Mouse (Mus musculus) ES-E14 (cell line): ENCODE data around the gene Eif4ebp2.

Source experiments
- CHD2 ChIP-seq: IDR thresholded peaks from 2 replicates; pipeline ENCODE4 v1.6.1; 2014; ENCODE audit warnings: mild to moderate bottlenecking, low read depth, low read length, inconsistent platforms
- HCFC1 ChIP-seq: IDR thresholded peaks from 2 replicates; pipeline ENCODE4 v1.6.1; 2012; ENCODE audit warnings: low read length, inconsistent platforms, borderline replicate concordance; ENCODE audit not compliant: insufficient read depth
- ZC3H11A ChIP-seq: IDR thresholded peaks from 2 replicates; pipeline ENCODE4 v1.6.1; 2012; ENCODE audit warnings: low read depth, mild to moderate bottlenecking, inconsistent platforms, low read length, borderline replicate concordance
- ZNF384 ChIP-seq: IDR thresholded peaks from 2 replicates; pipeline ENCODE4 v1.6.1; 2012; ENCODE audit warnings: low read depth, low read length, inconsistent platforms

DNA sequence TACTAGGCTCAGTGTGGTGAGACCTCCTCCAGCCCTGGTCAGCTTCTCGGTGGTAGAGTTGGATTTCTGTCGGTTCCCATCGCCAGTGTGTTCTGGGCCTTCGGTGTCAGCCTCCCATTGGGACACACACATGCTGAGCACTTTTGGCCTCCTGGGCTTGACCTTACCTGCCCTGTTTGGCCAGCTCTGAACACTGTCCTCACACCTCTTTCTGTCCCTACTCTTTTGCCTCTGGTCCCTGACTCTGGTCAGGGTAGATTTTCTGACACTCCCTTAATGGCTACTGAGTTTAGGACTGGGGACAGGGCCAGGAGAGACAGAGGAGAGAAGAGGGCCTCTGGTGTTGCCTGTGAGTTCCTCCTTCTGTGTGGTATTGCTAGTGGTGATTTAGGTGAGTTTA is 27.5 kb upstream of the Eif4ebp2 start:
- TF ChIP-seq CHD2 (no peak), ZC3H11A (no peak), HCFC1 (no peak), ZNF384 (no peak)
